Mouse (Mus musculus): ENCODE measurements at regions not wholly inside any gene's neighbourhood (a gene's known extent, or its start where the extent isn't known, plus 50 kb on each side); places are given as distances from the start of the nearest gene placed in this dataset.

DNA sequence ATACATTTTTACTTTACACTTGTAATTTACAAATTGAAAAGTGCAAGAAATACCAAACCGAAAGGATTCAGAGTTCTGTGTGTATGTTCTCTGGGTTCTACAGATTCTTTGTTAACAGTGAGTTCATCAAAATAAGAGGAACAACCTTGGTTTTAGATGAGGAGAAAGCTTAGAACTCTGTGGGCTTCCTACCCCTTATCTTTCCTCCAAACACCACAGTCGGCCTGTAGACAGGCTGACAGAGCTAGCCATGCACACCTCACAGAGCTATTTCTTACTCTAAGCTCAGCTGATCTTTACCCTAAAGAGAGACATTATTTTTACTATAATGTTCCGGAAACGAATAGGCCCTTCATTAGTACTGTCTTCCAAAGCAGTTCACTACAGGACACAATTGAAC lies 67.7 kb upstream of the Zdhhc17 start:
- no peak for DNase-seq (ENCODE audit: low spot score)

DNA sequence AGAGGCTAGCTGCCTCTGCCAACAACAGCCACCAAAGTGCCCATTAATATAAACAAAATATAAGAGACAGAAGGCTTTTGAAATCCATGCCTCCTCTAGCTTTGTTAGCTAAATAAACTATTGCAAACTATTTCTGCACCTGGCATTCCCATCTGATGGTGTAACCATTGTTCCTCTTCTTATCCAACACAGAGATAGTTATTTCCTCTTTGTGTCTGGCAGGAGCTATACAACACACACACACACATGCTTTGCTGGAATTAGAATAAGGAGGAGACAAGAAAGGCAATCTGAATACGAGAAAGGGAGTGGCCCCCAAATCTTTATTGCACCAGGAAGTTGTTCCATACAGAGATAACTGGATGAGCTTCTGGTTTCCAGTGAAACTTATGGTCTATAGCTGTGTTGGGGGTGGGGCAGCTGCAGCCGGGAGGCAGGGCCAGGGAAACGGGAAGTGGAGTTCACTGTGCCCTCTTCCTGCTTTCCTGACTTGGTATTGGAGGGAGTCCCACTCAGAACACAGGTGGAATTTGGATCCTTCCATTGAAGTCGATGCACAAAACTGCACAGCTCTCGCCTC lies 64.0 kb upstream of the Zdhhc17 start:
- no peak for DNase-seq (ENCODE audit: low spot score)

DNA sequence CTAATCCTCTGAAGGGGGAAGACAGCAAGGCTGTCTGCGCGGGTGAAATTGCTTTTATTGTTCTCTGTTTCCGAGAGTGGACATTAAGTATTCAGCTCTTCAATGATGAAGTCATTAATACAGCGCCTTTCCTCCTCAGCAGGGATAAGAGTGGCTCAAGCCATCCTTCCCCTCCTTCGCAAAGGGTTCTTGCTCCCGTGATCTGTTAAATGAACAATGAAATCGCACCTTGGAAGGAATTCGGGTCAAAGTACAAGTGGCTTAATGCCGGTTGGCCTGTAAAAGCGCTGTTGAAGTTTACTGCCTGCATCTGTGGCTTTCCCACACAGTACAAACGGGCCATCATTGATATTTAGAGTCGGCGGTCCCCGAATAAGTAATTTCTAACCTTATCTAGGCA lies 63.3 kb upstream of the Zdhhc17 start:
- no peak for DNase-seq (ENCODE audit: low spot score)

DNA sequence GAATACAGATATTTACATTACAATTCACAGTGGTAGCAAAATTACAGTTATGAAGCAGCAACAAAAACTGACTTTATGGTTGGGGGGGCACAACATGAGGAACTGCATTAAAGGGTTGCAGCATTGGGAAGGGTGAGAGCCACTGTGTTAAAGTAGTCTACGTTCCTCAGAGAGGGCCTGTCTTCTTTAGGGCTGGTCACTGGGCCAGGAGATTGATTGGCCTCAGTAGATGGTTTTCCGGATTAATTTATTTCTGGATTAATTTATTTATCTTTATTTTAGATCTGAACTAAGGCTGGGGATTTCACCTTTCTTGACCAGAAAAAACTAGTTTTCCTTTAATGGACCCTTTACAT lies 62.6 kb upstream of the Zdhhc17 start:
- DNase-seq (ENCODE audit: low spot score): no peak

DNA sequence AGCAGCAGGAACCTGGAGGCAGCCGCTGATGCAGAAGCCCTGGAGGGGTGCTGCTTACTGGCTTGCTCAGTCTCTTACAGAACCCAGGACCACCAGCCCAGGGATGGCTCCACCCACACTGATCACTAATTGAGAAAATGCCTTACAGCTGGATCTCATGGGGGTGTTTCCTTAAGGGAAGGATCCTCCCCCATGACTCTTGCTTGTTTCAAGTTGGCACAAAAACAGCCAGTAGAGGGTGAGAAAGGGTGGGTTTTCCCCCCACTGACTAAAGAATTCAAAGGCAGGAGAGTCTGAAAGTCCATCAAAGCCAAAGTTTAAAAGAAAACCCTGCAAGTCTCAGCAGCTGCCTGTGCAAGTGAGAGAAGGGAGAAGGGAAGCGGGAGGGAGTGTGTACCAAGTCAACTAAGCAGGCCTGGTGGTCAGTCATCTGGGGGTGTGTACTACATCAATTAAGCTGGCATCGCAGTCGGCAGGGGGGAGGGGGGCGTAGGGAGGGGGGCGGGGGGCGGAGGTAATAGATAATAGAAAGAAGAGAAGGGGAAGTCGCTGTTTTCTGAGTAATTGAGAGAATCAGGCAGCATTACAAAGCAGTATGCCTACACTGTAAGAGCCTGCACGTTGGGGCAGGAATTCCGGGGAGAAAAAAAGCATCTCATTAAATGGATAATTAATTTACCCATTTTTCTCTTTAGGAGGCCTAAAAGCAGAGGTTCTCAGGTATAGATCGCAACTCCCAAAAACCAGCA lies 62.0 kb upstream of the Zdhhc17 start:
- DNase-seq (ENCODE audit: low spot score): no peak

DNA sequence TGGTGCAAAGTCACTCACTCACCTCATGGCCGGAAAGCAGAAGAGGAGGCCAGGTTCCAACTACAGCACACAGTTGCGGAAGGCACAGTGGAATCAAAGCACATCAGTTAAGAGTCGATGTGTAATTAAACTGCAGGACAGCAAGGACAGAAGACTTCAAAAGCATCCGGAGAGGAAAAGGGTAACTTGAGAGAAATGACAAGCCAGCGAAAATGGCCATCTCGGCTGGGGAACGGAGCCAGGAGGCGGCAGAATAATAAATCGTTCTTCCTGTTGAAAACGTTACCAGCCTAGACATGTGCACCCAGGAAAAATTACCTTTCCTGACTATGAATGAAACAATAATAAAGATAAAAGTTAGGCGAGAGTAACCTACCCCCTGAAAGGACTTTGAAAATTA lies 56.2 kb upstream of the Zdhhc17 start:
- DNase-seq (ENCODE audit: low spot score): no peak

DNA sequence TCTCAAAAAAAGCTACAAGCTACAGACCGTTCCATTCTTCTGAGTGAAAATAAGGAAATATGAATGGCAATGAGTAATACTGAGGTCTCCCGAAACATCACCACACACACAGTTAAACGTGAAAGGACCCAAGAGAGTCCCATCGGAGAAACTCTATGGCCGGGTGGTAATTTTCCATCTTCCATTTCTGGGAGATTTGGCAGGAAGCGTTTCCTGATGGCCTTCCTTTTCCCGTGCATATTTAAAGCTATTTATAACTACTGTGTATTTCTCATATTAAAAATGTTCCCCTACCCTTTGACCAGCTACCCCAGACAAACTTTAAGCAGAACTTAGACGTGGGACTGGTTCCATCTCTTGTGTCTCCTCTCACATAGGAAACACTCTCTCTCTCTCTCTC lies 50.7 kb upstream of the Zdhhc17 start:
- DNase-seq (ENCODE audit: low spot score): no peak
